Mouse (Mus musculus) midbrain, embryonic 10.5 days (tissue): ENCODE measurements around the gene Aldh3b3. TPM values are rescaled to one million over a fixed set of nuclear protein-coding genes. Genes with fewer than 3 reads are reported as not detected.
A peak's percentile ranks its signal among the peaks of the same experiment; 100 is the strongest.

Source experiments
- DNase-seq: peaks from one replicate; pipeline ENCODE4 v3.0.0-alpha.2; 2017; ENCODE audit warnings: low spot score
- H3K27ac ChIP-seq: fragments of 300-500 bp; sonication (generic); replicated peaks from 2 replicates; pipeline ENCODE4 v1.5.1; 2016; ENCODE audit warnings: mild to moderate bottlenecking
- H3K27me3 ChIP-seq: fragments of 300-500 bp; sonication (generic); 2 replicates; pipeline ENCODE4 v1.6.1; 2016; ENCODE audit warnings: low read depth, mild to moderate bottlenecking; ENCODE audit not compliant: poor library complexity, severe bottlenecking
- H3K36me3 ChIP-seq: fragments of 300-500 bp; sonication (generic); 2 replicates; pipeline ENCODE4 v1.6.1; 2016; ENCODE audit warnings: mild to moderate bottlenecking, moderate library complexity
- H3K4me1 ChIP-seq: fragments of 300-500 bp; sonication (generic); 2 replicates; pipeline ENCODE4 v1.6.1; 2016
- H3K4me3 ChIP-seq: fragments of 300-500 bp; sonication (generic); 2 replicates; pipeline ENCODE4 v1.5.1; 2016; ENCODE audit warnings: mild to moderate bottlenecking, moderate library complexity
- H3K9me3 ChIP-seq: fragments of 300-500 bp; sonication (generic); replicated peaks from 2 replicates; pipeline ENCODE4 v1.6.1; 2016; ENCODE audit warnings: mild to moderate bottlenecking
- WGBS: fragments of 180-500 bp; shearing (Covaris S2); methylation state at CpG from one replicate; pipeline ENCODE4 v1.1.7; 2016; 5-methylcytosine and 5-hydroxymethylcytosine counted together
- polyA plus RNA-seq: library from polyadenylated mRNA; unstranded; fragments of >200 nt; fragmentation: Nextera tagmentation; extraction: Ambion mirVana; gene quantifications from 2 replicates; pipeline ENCODE4 v1.2.1, GENCODE M21; 2016

The Aldh3b3 gene
- not detected in 2 replicates for polyA plus RNA-seq

DNA sequence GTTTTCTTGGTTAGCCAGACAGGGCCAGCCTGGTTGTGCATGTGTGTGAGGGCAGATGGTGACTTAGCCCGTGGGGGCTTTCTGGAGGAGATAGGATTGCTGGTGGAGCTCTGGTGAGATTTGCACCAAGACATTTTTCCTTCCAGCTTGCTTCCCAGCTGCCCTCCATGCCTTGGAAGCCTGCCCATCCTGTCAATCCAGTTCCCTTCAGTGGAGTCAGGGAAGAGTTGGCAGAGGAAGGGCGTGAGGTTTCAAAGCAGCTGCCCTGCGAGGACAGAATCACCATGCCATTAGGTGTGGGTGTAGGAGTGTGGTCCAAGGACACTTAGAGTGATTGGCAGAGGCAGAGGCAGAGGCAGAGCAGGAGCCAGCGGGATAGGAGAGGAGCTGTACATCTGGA lies at the start of gene Aldh3b3:
Aldh3b3 (plus strand) TSS at position 176 of the 400 bp plus-strand sequence.
- H3K27me3 ChIP-seq: no peaks in the 10 kb centered on the region
- H3K4me3 ChIP-seq: no peak within 1 kb of the TSS
- 87% methylated on average over 4 of the region's 4 CpGs for WGBS
- no peaks in the 10 kb centered on the region for H3K36me3 ChIP-seq
- no peaks in the 10 kb centered on the region for H3K9me3 ChIP-seq
- H3K4me1 ChIP-seq: no peaks in the 10 kb centered on the region
- no peak for DNase-seq
- H3K27ac ChIP-seq: no peak within 1 kb of the TSS

DNA sequence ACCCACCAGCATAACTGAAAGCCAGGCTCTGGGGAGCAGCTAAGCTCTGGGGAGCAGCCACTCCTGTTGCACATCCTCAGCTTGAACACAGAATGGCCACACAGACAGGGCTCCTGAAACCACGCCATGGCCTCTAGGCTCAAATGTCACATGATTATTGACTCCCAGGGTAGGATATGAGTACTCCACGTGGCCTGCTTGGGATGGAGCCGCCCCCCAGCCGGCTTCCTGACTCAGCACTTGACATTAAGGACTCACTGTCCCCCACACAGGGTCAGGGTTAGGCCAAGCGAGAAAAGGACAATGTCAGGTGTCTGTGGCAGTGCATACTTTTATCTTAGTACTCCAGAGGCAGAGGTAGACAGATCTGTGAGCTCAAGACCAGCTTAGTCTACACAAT lies 48.2 kb upstream of the Aldh3b3 start:
- peaks cover 15% of the 10 kb centered on the region; the same call in 1 of the 2 replicates for H3K27me3 ChIP-seq
- no peak overlapping the region for H3K27ac ChIP-seq
- no peak for DNase-seq
- H3K4me3 ChIP-seq: no peak overlapping the region
- H3K36me3 ChIP-seq: peaks cover 39% of the 10 kb centered on the region
- no peaks in the 10 kb centered on the region for H3K9me3 ChIP-seq
- peaks cover 45% of the 10 kb centered on the region for H3K4me1 ChIP-seq
- WGBS: 86% methylated on average over 5 of the region's 5 CpGs

DNA sequence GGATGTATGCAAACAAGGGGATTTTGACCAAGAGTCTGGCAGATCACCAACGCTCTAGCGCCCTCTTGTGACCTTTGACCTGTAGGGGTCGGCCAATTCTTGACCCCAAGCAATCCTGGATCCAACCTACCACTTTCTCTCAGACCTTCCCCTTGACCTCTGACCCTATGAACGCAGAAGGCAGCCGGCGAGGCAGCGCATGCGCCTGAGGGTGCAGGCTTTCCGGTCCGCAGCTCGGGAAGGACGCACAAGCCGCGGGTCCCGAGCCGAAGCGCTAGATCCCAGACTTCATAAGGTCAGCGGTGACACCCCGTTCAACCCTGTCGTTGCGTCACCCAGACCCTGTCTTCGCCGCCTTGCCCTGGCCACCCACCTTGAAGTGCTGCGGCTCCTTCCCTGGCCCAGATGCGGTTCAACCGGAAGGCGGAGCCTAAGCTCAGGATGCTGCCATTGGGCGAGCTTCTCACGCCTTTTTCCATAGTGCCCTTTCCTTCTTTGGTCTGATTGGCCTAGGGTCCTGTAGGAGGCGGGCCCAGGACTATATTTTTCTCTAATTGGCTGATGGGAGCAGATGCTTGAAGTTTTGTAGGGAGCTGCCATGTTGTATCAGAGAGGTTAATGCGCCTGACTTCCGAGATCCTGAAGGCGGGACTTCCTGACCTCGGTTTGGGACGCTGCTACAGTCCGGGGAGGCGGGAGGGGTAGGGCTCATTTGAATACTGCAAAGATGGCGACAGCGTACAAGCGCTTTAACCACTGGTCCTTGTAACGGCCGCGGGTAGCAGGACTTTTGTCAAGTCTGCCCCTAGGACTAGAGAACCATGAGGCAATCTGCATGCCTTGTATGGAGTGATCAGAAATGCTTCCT lies 45.9 kb upstream of the Aldh3b3 start, which contains the start of gene Ndufs8:
Ndufs8 (minus strand) TSS at position 438 of the 868 bp plus-strand sequence.
- WGBS: under 1% methylated on average over 43 of the region's 43 CpGs
- H3K4me1 ChIP-seq: peaks cover 23% of the 10 kb centered on the region
- peak within 1 kb of the TSS; percentile 91 for H3K27ac ChIP-seq
- peak within 1 kb of the TSS; percentile 65 for H3K4me3 ChIP-seq
- H3K36me3 ChIP-seq: peaks cover 39% of the 10 kb centered on the region
- no peaks in the 10 kb centered on the region for H3K27me3 ChIP-seq
- peak; percentile 95 for DNase-seq
- H3K9me3 ChIP-seq: no peaks in the 10 kb centered on the region

GRCm38 (mm10) chr19:3913692-3914091 lies 44.8 kb upstream of the Aldh3b3 start:
- Histone ChIP-seq H3K27ac (peak overlapping the region; percentile 91), H3K27me3 (no peaks in the 10 kb centered on the region), H3K9me3 (no peaks in the 10 kb centered on the region), H3K4me3 (peak overlapping the region; percentile 65), H3K4me1 (peaks cover 26% of the 10 kb centered on the region), H3K36me3 (peaks cover 29% of the 10 kb centered on the region)
- 85% methylated on average over 8 of the region's 8 CpGs for WGBS
- no peak for DNase-seq

GRCm38 (mm10) chr19:3914535-3914934 lies 43.9 kb upstream of the Aldh3b3 start:
- H3K27me3 ChIP-seq: no peaks in the 10 kb centered on the region
- no peak overlapping the region for H3K27ac ChIP-seq
- 90% methylated on average over 5 of the region's 5 CpGs for WGBS
- H3K36me3 ChIP-seq: peaks cover 20% of the 10 kb centered on the region
- H3K4me3 ChIP-seq: no peak overlapping the region
- H3K9me3 ChIP-seq: no peaks in the 10 kb centered on the region
- DNase-seq: no peak
- H3K4me1 ChIP-seq: peaks cover 28% of the 10 kb centered on the region

DNA sequence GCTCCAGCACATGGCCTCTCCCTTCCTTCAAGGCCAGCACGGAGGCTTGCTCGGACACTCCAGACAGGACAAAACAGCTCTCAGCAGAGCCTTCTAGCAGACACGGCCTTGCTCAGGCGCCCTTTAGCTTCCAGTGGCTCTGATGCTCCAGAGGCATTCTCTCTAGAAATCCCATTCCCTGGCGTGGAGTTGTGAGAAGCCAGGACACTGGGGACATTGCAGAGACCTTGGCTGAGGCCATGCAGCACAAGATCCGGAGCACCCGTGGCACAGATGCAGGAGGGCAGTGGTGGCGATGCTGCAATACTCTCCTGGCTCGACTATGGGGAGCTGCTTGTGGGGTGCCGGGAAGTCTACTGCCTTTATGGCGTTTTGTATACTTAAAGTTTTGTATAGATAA lies 41.7 kb upstream of the Aldh3b3 start:
- H3K27me3 ChIP-seq: no peaks in the 10 kb centered on the region
- H3K36me3 ChIP-seq: no peaks in the 10 kb centered on the region
- H3K4me3 ChIP-seq: no peak overlapping the region
- H3K4me1 ChIP-seq: peaks cover 23% of the 10 kb centered on the region
- 79% methylated on average over 11 of the region's 11 CpGs for WGBS
- H3K9me3 ChIP-seq: no peaks in the 10 kb centered on the region
- H3K27ac ChIP-seq: no peak overlapping the region
- no peak for DNase-seq

GRCm38 (mm10) chr19:3919928-3920327 lies 38.5 kb upstream of the Aldh3b3 start:
- no peaks in the 10 kb centered on the region for H3K36me3 ChIP-seq
- DNase-seq: no peak
- no peak overlapping the region for H3K4me3 ChIP-seq

GRCm38 (mm10) chr19:3922661-3923371 lies 35.6 kb upstream of the Aldh3b3 start:
- no peaks in the 10 kb centered on the region for H3K36me3 ChIP-seq
- WGBS: 61% methylated on average over 10 of the region's 10 CpGs
- H3K27me3 ChIP-seq: no peaks in the 10 kb centered on the region
- peak overlapping the region; percentile 7; the same call in 1 of the 2 replicates for H3K27ac ChIP-seq
- H3K9me3 ChIP-seq: no peaks in the 10 kb centered on the region
- H3K4me3 ChIP-seq: no peak overlapping the region
- H3K4me1 ChIP-seq: peaks cover 19% of the 10 kb centered on the region
- no peak for DNase-seq

More at GRCm38 (mm10) chr19:3919928-3920327, 38.5 kb upstream of the Aldh3b3 start:
- peaks cover 15% of the 10 kb centered on the region for H3K4me1 ChIP-seq
- no peaks in the 10 kb centered on the region for H3K27me3 ChIP-seq
- H3K9me3 ChIP-seq: no peaks in the 10 kb centered on the region
- no peak overlapping the region for H3K27ac ChIP-seq

DNA sequence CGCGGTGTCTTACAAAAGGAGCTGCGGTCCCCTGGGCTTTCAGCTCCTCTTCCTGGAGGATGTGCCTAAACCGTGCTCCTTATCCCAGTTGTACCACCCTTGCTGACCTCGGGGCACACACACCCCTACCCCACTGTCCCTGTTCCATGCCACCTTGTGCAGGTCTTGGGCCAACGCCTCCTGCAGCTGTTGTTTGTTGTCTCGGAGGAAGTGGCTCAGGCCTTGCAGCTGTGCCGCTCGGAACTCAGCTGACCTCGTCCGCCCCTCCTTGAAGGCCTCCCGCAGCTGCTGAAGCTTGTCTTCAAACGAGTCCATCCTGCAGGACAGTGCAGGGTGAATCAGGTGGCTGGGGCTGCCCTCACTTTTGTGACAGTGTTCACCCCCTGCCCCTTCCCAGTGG lies 34.9 kb upstream of the Aldh3b3 start:
- no peaks in the 10 kb centered on the region for H3K9me3 ChIP-seq
- H3K4me3 ChIP-seq: no peak overlapping the region
- DNase-seq: no peak
- 52% methylated on average over 13 of the region's 13 CpGs for WGBS
- H3K27me3 ChIP-seq: no peaks in the 10 kb centered on the region
- no peaks in the 10 kb centered on the region for H3K36me3 ChIP-seq
- H3K27ac ChIP-seq: peak overlapping the region; percentile 7
- H3K4me1 ChIP-seq: peaks cover 16% of the 10 kb centered on the region

DNA sequence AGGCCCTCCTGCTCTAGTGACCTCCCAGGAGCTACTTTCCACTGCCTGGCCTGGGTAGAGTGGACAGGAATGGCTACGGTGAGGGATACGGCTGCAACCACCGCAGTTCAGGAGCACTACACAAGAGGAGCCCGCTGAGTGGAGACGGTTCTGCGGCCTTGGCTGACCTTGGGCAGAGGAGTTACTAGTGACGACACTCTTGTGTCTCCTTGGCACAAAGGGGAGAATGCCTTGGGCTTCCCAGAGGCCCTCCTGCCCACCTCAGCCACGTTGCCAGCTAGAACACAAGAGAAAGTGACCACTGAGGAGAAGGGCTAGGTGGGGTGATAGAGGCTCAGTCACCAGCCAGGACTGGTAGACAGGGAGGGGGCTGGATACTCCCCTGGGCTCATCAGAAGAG lies 34.3 kb upstream of the Aldh3b3 start:
- WGBS: 79% methylated on average over 8 of the region's 8 CpGs
- DNase-seq: no peak

DNA sequence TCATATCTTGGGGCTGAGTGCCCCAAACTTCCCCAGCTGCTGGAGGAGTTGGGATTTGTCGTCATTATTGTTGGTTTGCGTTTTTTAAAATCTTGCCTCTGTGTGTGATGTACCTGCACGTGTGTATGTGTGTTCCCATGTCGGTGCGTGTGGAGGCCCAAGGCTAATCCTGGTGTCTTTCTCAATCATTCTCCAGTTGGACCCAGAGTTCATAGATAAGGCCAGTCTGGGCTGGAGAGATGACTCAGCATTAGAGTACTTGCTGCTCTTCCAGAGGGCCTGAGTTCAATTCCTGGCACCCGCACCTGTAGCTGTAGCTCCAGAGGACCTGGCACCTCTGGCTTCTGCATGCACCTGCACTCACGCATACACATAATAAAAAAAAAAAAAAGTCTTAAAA lies 33.6 kb upstream of the Aldh3b3 start:
- 87% methylated on average over 7 of the region's 7 CpGs for WGBS
- no peaks in the 10 kb centered on the region for H3K27me3 ChIP-seq
- H3K36me3 ChIP-seq: no peaks in the 10 kb centered on the region
- H3K4me3 ChIP-seq: no peak overlapping the region
- DNase-seq: no peak
- peaks cover 23% of the 10 kb centered on the region for H3K4me1 ChIP-seq
- H3K27ac ChIP-seq: no peak overlapping the region
- H3K9me3 ChIP-seq: no peaks in the 10 kb centered on the region

More for the DNA sequence above, 34.3 kb upstream of the Aldh3b3 start:
- Histone ChIP-seq H3K27ac (peak overlapping the region; percentile 7), H3K27me3 (no peaks in the 10 kb centered on the region), H3K4me1 (peaks cover 18% of the 10 kb centered on the region), H3K4me3 (no peak overlapping the region), H3K9me3 (no peaks in the 10 kb centered on the region), H3K36me3 (no peaks in the 10 kb centered on the region)

DNA sequence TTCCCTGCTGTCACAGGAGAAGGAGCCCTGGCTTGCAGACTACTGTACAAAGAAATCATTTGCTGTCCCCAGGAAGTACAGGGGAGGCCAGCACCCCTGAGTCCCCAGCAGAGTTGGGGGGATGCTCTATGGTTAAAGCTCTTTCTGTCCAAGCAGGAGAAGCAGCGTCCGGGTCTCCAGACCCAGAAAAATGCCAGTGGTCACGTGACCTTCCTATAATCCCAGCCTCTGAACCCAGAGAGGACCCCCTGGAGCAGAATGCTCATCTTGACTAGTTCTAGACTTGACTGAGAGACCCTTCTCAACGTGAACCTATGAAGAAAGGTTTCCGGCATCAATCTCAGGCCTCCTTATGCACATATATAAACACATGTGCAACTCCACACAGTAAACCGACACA lies 32.6 kb upstream of the Aldh3b3 start:
- Histone ChIP-seq H3K27me3 (no peaks in the 10 kb centered on the region), H3K4me1 (peaks cover 23% of the 10 kb centered on the region), H3K36me3 (no peaks in the 10 kb centered on the region), H3K9me3 (no peaks in the 10 kb centered on the region), H3K27ac (no peak overlapping the region), H3K4me3 (no peak overlapping the region)
- no peak for DNase-seq
- WGBS: 77% methylated on average over 6 of the region's 6 CpGs

DNA sequence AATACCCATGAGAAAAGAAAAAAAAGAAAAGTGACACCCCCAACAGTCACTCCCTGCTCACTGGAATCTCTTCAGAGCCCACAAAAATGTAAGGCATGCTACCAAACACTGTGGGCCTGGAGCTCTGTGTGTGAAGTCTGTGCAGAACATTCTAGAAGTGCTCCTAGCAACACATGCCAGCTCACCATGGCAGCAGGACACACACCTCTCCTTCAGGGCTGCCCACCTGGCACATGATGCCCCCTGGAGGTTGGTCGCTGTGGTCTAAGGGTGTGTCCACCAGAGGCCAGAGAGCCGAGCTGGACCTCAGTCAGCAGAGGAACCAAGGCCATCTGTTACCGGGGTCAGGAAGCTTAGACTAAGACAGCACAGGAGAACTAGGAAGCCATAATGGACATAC lies 32.2 kb upstream of the Aldh3b3 start:
- DNase-seq: no peak
- Histone ChIP-seq H3K4me1 (peaks cover 23% of the 10 kb centered on the region), H3K36me3 (no peaks in the 10 kb centered on the region), H3K27me3 (no peaks in the 10 kb centered on the region), H3K27ac (no peak overlapping the region), H3K4me3 (no peak overlapping the region), H3K9me3 (no peaks in the 10 kb centered on the region)
- 75% methylated on average over 3 of the region's 3 CpGs for WGBS
